Mouse (Mus musculus) stomach, embryonic 14.5 days (tissue): Measurements from ENCODE around the gene Gm38119. TPM values are rescaled to one million over a fixed set of nuclear protein-coding genes. Genes with fewer than 3 reads are reported as not detected.

Experiments used
- ATAC-seq: fragments of 200-750 bp; cut with Nextera tagmentation; 2 replicates; pipeline ENCODE4 v1.8.0; 2017; ENCODE audit warnings: low read depth, moderate TSS enrichment; ENCODE audit not compliant: insufficient number of reproducible peaks, insufficient read depth, low FRiP score
- H3K27ac ChIP-seq: fragments of 300-500 bp; sonication (generic); 2 replicates; pipeline ENCODE4 v1.5.1; 2014; ENCODE audit warnings: mild to moderate bottlenecking, low read length, moderate library complexity, mixed read lengths
- H3K27me3 ChIP-seq: fragments of 300-500 bp; sonication (generic); 2 replicates; pipeline ENCODE4 v1.6.1; 2014; ENCODE audit warnings: low read length, control low read depth, mixed read lengths; ENCODE audit not compliant: control insufficient read depth, insufficient read depth
- H3K36me3 ChIP-seq: fragments of 300-500 bp; sonication (generic); 2 replicates; pipeline ENCODE4 v1.6.1; 2014; ENCODE audit warnings: mild to moderate bottlenecking, control low read depth, low read length, moderate library complexity, mixed read lengths; ENCODE audit not compliant: control insufficient read depth, insufficient read depth
- H3K4me1 ChIP-seq: fragments of 300-500 bp; sonication (generic); 2 replicates; pipeline ENCODE4 v1.6.1; 2014; ENCODE audit warnings: low read length, control low read depth, mixed read lengths; ENCODE audit not compliant: control insufficient read depth, insufficient read depth
- H3K4me2 ChIP-seq: fragments of 300-500 bp; sonication (generic); replicated peaks from 2 replicates; pipeline ENCODE4 v1.6.1; 2014; ENCODE audit warnings: low read depth, low read length, control low read depth
- H3K4me3 ChIP-seq: fragments of 300-500 bp; sonication (generic); 2 replicates; pipeline ENCODE4 v1.5.1; 2014; ENCODE audit warnings: low read depth, low read length, control low read depth
- H3K9ac ChIP-seq: fragments of 300-500 bp; sonication (generic); replicated peaks from 2 replicates; pipeline ENCODE4 v1.6.1; 2014; ENCODE audit warnings: low read depth, mild to moderate bottlenecking, control low read depth, low read length, moderate library complexity, mixed read lengths
- H3K9me3 ChIP-seq: fragments of 300-500 bp; sonication (generic); 2 replicates; pipeline ENCODE4 v1.6.1; 2016; ENCODE audit warnings: low read depth, low read length, control low read depth; ENCODE audit not compliant: control insufficient read depth
- WGBS: fragments of 180-500 bp; shearing (Covaris S2); extraction: QIAGEN DNeasy Blood & Tissue Kit; methylation state at CpG from one replicate; pipeline ENCODE4 v1.1.7; 2014; 5-methylcytosine and 5-hydroxymethylcytosine counted together
- polyA plus RNA-seq: library from polyadenylated mRNA; unstranded; fragments of >200 nt; fragmentation: Nextera tagmentation; extraction: Ambion mirVana; gene quantifications from 2 replicates; pipeline ENCODE4 v1.2.1, GENCODE M21; 2014

The Gm38119 gene
- not detected in 2 replicates for polyA plus RNA-seq

GRCm38 (mm10) chr3:92738996-92739395, at the start of gene Gm38119:
Gm38119 (minus strand) TSS chr3:92739096.
- H3K36me3 ChIP-seq: no peaks in the 10 kb centered on the region
- H3K27ac ChIP-seq: no peak within 1 kb of the TSS
- H3K9ac ChIP-seq: no peak within 1 kb of the TSS
- WGBS: 80% methylated on average over 1 of the region's 1 CpGs
- no peak for ATAC-seq
- H3K27me3 ChIP-seq: no peaks in the 10 kb centered on the region
- no peaks in the 10 kb centered on the region for H3K4me1 ChIP-seq
- no peak within 1 kb of the TSS for H3K4me3 ChIP-seq
- no peaks in the 10 kb centered on the region for H3K9me3 ChIP-seq
- no peak within 1 kb of the TSS for H3K4me2 ChIP-seq

- H3K27me3 ChIP-seq: no peaks in the 10 kb centered on the region
- ATAC-seq: no peak
- no peak within 1 kb of the TSS for H3K27ac ChIP-seq
- H3K4me1 ChIP-seq: no peaks in the 10 kb centered on the region
- no peak within 1 kb of the TSS for H3K9ac ChIP-seq
- 82% methylated on average over 1 of the region's 1 CpGs for WGBS
- no peaks in the 10 kb centered on the region for H3K36me3 ChIP-seq
- no peaks in the 10 kb centered on the region for H3K9me3 ChIP-seq
- H3K4me3 ChIP-seq: no peak within 1 kb of the TSS
- no peak within 1 kb of the TSS for H3K4me2 ChIP-seq
Observed at GRCm38 (mm10) chr3:92778799-92779198, 39.9 kb upstream of the Gm38119 start, which contains the start of gene Lce1i. Lce1i (minus strand) TSS chr3:92778899.

- H3K27me3 ChIP-seq: no peaks in the 10 kb centered on the region
- WGBS: 24% methylated on average over 3 of the region's 3 CpGs
- H3K36me3 ChIP-seq: no peaks in the 10 kb centered on the region
- H3K4me3 ChIP-seq: no peak overlapping the region
- no peak overlapping the region for H3K27ac ChIP-seq
- no peak overlapping the region for H3K9ac ChIP-seq
- H3K9me3 ChIP-seq: no peaks in the 10 kb centered on the region
- no peak for ATAC-seq
- no peak overlapping the region for H3K4me2 ChIP-seq
- H3K4me1 ChIP-seq: no peaks in the 10 kb centered on the region
Observed at GRCm38 (mm10) chr3:92771573-92771972, 32.7 kb upstream of the Gm38119 start.

GRCm38 (mm10) chr3:92764965-92765364, 26.1 kb upstream of the Gm38119 start, which contains the start of gene Lce1h:
Lce1h (minus strand) TSS chr3:92765065.
- no peak for ATAC-seq
- H3K27me3 ChIP-seq: no peaks in the 10 kb centered on the region
- no peaks in the 10 kb centered on the region for H3K4me1 ChIP-seq
- WGBS: 96% methylated on average over 1 of the region's 1 CpGs
- H3K36me3 ChIP-seq: no peaks in the 10 kb centered on the region
- no peaks in the 10 kb centered on the region for H3K9me3 ChIP-seq
- H3K4me3 ChIP-seq: no peak within 1 kb of the TSS
- no peak within 1 kb of the TSS for H3K9ac ChIP-seq
- no peak within 1 kb of the TSS for H3K4me2 ChIP-seq
- H3K27ac ChIP-seq: no peak within 1 kb of the TSS

- no peak overlapping the region for H3K27ac ChIP-seq
- ATAC-seq: no peak
- H3K4me2 ChIP-seq: no peak overlapping the region
- H3K4me1 ChIP-seq: no peaks in the 10 kb centered on the region
- no peaks in the 10 kb centered on the region for H3K9me3 ChIP-seq
- H3K36me3 ChIP-seq: no peaks in the 10 kb centered on the region
- WGBS: 43% methylated on average over 3 of the region's 3 CpGs
- H3K9ac ChIP-seq: no peak overlapping the region
- no peaks in the 10 kb centered on the region for H3K27me3 ChIP-seq
- H3K4me3 ChIP-seq: no peak overlapping the region
Observed at GRCm38 (mm10) chr3:92753197-92753596, 14.3 kb upstream of the Gm38119 start.

GRCm38 (mm10) chr3:92752238-92752637, 13.3 kb upstream of the Gm38119 start, which contains the start of gene Lce1g:
Lce1g (minus strand) TSS chr3:92752338.
- Histone ChIP-seq H3K27ac (no peak within 1 kb of the TSS), H3K9me3 (no peaks in the 10 kb centered on the region), H3K4me2 (no peak within 1 kb of the TSS), H3K9ac (no peak within 1 kb of the TSS), H3K4me3 (no peak within 1 kb of the TSS), H3K36me3 (no peaks in the 10 kb centered on the region), H3K27me3 (no peaks in the 10 kb centered on the region), H3K4me1 (no peaks in the 10 kb centered on the region)
- 84% methylated on average over 1 of the region's 1 CpGs for WGBS
- no peak for ATAC-seq

GRCm38 (mm10) chr3:92722631-92723030, 16.3 kb downstream of the Gm38119 start:
- no peak overlapping the region for H3K9ac ChIP-seq
- no peak overlapping the region for H3K4me3 ChIP-seq
- WGBS: 76% methylated on average over 5 of the region's 5 CpGs
- no peak overlapping the region for H3K4me2 ChIP-seq
- no peaks in the 10 kb centered on the region for H3K36me3 ChIP-seq
- no peaks in the 10 kb centered on the region for H3K4me1 ChIP-seq
- H3K9me3 ChIP-seq: no peaks in the 10 kb centered on the region
- H3K27me3 ChIP-seq: no peaks in the 10 kb centered on the region
- ATAC-seq: no peak
- no peak overlapping the region for H3K27ac ChIP-seq

GRCm38 (mm10) chr3:92720250-92720649, 18.6 kb downstream of the Gm38119 start, which contains the start of gene Lce1f:
Lce1f (minus strand) TSS chr3:92720350.
- no peak for ATAC-seq
- 73% methylated on average over 3 of the region's 3 CpGs for WGBS

GRCm38 (mm10) chr3:92715122-92715521, 23.8 kb downstream of the Gm38119 start:
- no peaks in the 10 kb centered on the region for H3K27me3 ChIP-seq
- no peak for ATAC-seq
- no peak overlapping the region for H3K4me3 ChIP-seq
- no peak overlapping the region for H3K9ac ChIP-seq
- H3K36me3 ChIP-seq: no peaks in the 10 kb centered on the region
- no peak overlapping the region for H3K4me2 ChIP-seq
- no peak overlapping the region for H3K27ac ChIP-seq
- no peaks in the 10 kb centered on the region for H3K4me1 ChIP-seq
- no peaks in the 10 kb centered on the region for H3K9me3 ChIP-seq

More at GRCm38 (mm10) chr3:92720250-92720649, 18.6 kb downstream of the Gm38119 start, which contains the start of gene Lce1f:
- Histone ChIP-seq H3K36me3 (no peaks in the 10 kb centered on the region), H3K27me3 (no peaks in the 10 kb centered on the region), H3K4me3 (no peak within 1 kb of the TSS), H3K9ac (no peak within 1 kb of the TSS), H3K9me3 (no peaks in the 10 kb centered on the region), H3K27ac (no peak within 1 kb of the TSS), H3K4me2 (no peak within 1 kb of the TSS), H3K4me1 (no peaks in the 10 kb centered on the region)
